ENCODE assay signal across 28 mouse cellular contexts in genomic region chr9:22734954-22735353, GRCm38 (mm10).
DNase-seq lines count a peak whose midpoint lies in the region; ATAC-seq and TF ChIP-seq lines count a peak whose summit lies in the region.
"Had no signal": no experiment of that assay in that cellular context is flagged by ENCODE, and none has a peak within 500 bp of the region (broad histone marks: within the 10 kb centered on the region; RNA-seq: fewer than 3 reads in every experiment).

No protein-coding gene starts in this region.

- no peaks in the 10 kb centered on the region for H3K36me3 ChIP-seq in forebrain, embryonic 13.5 days (ENCODE audit: poor library complexity, severe bottlenecking)
- no peaks in the 10 kb centered on the region for H3K36me3 ChIP-seq in forebrain, embryonic 12.5 days (replicated peaks)
- no peaks in the 10 kb centered on the region for H3K36me3 ChIP-seq in hindbrain, embryonic 13.5 days
- no peaks in the 10 kb centered on the region for H3K36me3 ChIP-seq in hindbrain, embryonic 10.5 days
- no peaks in the 10 kb centered on the region for H3K36me3 ChIP-seq in midbrain, embryonic 12.5 days
- no peaks in the 10 kb centered on the region for H3K36me3 ChIP-seq in midbrain, embryonic 10.5 days
- no peaks in the 10 kb centered on the region for H3K36me3 ChIP-seq in limb, embryonic 14.5 days (ENCODE audit: control insufficient read depth, insufficient read depth, low read length)
- H3K36me3 ChIP-seq: embryonic facial prominence, embryonic 15.5 days; G1E; hindbrain, embryonic 12.5 days; kidney, embryonic 15.5 days; limb, embryonic 12.5 days; liver, embryonic 12.5 days had no signal

- H3K27me3 ChIP-seq in forebrain, embryonic 13.5 days: no peaks in the 10 kb centered on the region
- no peaks in the 10 kb centered on the region for H3K27me3 ChIP-seq in forebrain, embryonic 12.5 days
- H3K27me3 ChIP-seq in hindbrain, embryonic 13.5 days: no peaks in the 10 kb centered on the region
- no peaks in the 10 kb centered on the region for H3K27me3 ChIP-seq in hindbrain, embryonic 10.5 days (ENCODE audit: insufficient read depth, poor library complexity, severe bottlenecking)
- H3K27me3 ChIP-seq in midbrain, embryonic 12.5 days: no peaks in the 10 kb centered on the region
- H3K27me3 ChIP-seq in midbrain, embryonic 10.5 days (ENCODE audit: low read depth, poor library complexity, severe bottlenecking): no peaks in the 10 kb centered on the region
- H3K27me3 ChIP-seq in limb, embryonic 14.5 days (ENCODE audit: control insufficient read depth, insufficient read depth, low read length): no peaks in the 10 kb centered on the region
- H3K27me3 ChIP-seq: embryonic facial prominence, embryonic 15.5 days; hindbrain, embryonic 12.5 days; kidney, embryonic 15.5 days; limb, embryonic 12.5 days; liver, embryonic 12.5 days had no signal

- H3K4me3 ChIP-seq in forebrain, embryonic 13.5 days: no peak overlapping the region
- H3K4me3 ChIP-seq in forebrain, embryonic 12.5 days (replicated peaks): no peak overlapping the region
- no peak overlapping the region for H3K4me3 ChIP-seq in hindbrain, embryonic 13.5 days
- no peak overlapping the region for H3K4me3 ChIP-seq in hindbrain, embryonic 10.5 days
- H3K4me3 ChIP-seq in midbrain, embryonic 12.5 days: no peak overlapping the region
- no peak overlapping the region for H3K4me3 ChIP-seq in midbrain, embryonic 10.5 days
- H3K4me3 ChIP-seq in limb, embryonic 14.5 days (replicated peaks; ENCODE audit: low read length): no peak overlapping the region
- H3K4me3 ChIP-seq: embryonic facial prominence, embryonic 15.5 days; hindbrain, embryonic 12.5 days; kidney, embryonic 15.5 days; limb, embryonic 12.5 days; liver, embryonic 12.5 days had no signal

- WGBS in forebrain, embryonic 13.5 days: 50% methylated on average over 8 of the region's 8 CpGs
- 57% methylated on average over 8 of the region's 8 CpGs for WGBS in forebrain, embryonic 12.5 days
- WGBS in hindbrain, embryonic 13.5 days: 64% methylated on average over 8 of the region's 8 CpGs
- WGBS in hindbrain, embryonic 10.5 days: 79% methylated on average over 8 of the region's 8 CpGs
- WGBS in midbrain, embryonic 12.5 days: 80% methylated on average over 8 of the region's 8 CpGs
- 87% methylated on average over 8 of the region's 8 CpGs for WGBS in midbrain, embryonic 10.5 days
- WGBS in limb, embryonic 14.5 days: 32% methylated on average over 8 of the region's 8 CpGs

- peaks cover 10% of the 10 kb centered on the region for H3K4me1 ChIP-seq in forebrain, embryonic 13.5 days
- H3K4me1 ChIP-seq in forebrain, embryonic 12.5 days: peaks cover 8% of the 10 kb centered on the region
- H3K4me1 ChIP-seq in hindbrain, embryonic 13.5 days (replicated peaks): peaks cover 4% of the 10 kb centered on the region; the same call in 1 of the 2 replicates
- peaks cover 4% of the 10 kb centered on the region for H3K4me1 ChIP-seq in hindbrain, embryonic 10.5 days (replicated peaks)
- 0 out of 2 replicates have a peak, but pooled peaks cover 8% of the 10 kb centered on the region for H3K4me1 ChIP-seq in midbrain, embryonic 12.5 days
- 0 out of 2 replicates have a peak, but pooled peaks cover 2% of the 10 kb centered on the region for H3K4me1 ChIP-seq in midbrain, embryonic 10.5 days
- H3K4me1 ChIP-seq in limb, embryonic 14.5 days (ENCODE audit: control insufficient read depth, insufficient read depth, low read length): no peaks in the 10 kb centered on the region
- H3K4me1 ChIP-seq: embryonic facial prominence, embryonic 15.5 days; kidney, embryonic 15.5 days; liver, embryonic 12.5 days had no signal

- no peak overlapping the region for H3K9ac ChIP-seq in forebrain, embryonic 13.5 days
- H3K9ac ChIP-seq in forebrain, embryonic 12.5 days: no peak overlapping the region
- no peak overlapping the region for H3K9ac ChIP-seq in hindbrain, embryonic 13.5 days
- H3K9ac ChIP-seq in midbrain, embryonic 12.5 days (replicated peaks): no peak overlapping the region
- H3K9ac ChIP-seq in limb, embryonic 14.5 days (ENCODE audit: low read depth, low read length, severe bottlenecking): no peak overlapping the region
- H3K9ac ChIP-seq: embryonic facial prominence, embryonic 15.5 days; hindbrain, embryonic 12.5 days; kidney, embryonic 15.5 days; limb, embryonic 12.5 days; liver, embryonic 12.5 days; liver, postnatal 0 days had no signal

- H3K4me2 ChIP-seq in forebrain, embryonic 13.5 days: peak overlapping the region; percentile 24; the same call in 1 of the 2 replicates
- no peak overlapping the region for H3K4me2 ChIP-seq in forebrain, embryonic 12.5 days
- no peak overlapping the region for H3K4me2 ChIP-seq in hindbrain, embryonic 13.5 days
- no peak overlapping the region for H3K4me2 ChIP-seq in midbrain, embryonic 12.5 days (replicated peaks)
- H3K4me2 ChIP-seq in limb, embryonic 14.5 days (replicated peaks; ENCODE audit: low read depth, low read length, severe bottlenecking): no peak overlapping the region
- H3K4me2 ChIP-seq: embryonic facial prominence, embryonic 15.5 days; hindbrain, embryonic 12.5 days; kidney, embryonic 15.5 days; limb, embryonic 12.5 days; liver, embryonic 12.5 days had no signal

- no peaks in the 10 kb centered on the region for H3K9me3 ChIP-seq in forebrain, embryonic 13.5 days (replicated peaks)
- no peaks in the 10 kb centered on the region for H3K9me3 ChIP-seq in forebrain, embryonic 12.5 days
- H3K9me3 ChIP-seq in hindbrain, embryonic 13.5 days: no peaks in the 10 kb centered on the region
- H3K9me3 ChIP-seq in hindbrain, embryonic 10.5 days: no peaks in the 10 kb centered on the region
- H3K9me3 ChIP-seq in midbrain, embryonic 12.5 days: no peaks in the 10 kb centered on the region
- H3K9me3 ChIP-seq in midbrain, embryonic 10.5 days (replicated peaks): no peaks in the 10 kb centered on the region
- no peaks in the 10 kb centered on the region for H3K9me3 ChIP-seq in limb, embryonic 14.5 days (ENCODE audit: control insufficient read depth, low read length)
- H3K9me3 ChIP-seq: embryonic facial prominence, embryonic 15.5 days; G1E; hindbrain, embryonic 12.5 days; kidney, embryonic 15.5 days; limb, embryonic 12.5 days; liver, embryonic 12.5 days had no signal

- H3K27ac ChIP-seq in forebrain, embryonic 13.5 days: no peak overlapping the region
- no peak overlapping the region for H3K27ac ChIP-seq in forebrain, embryonic 12.5 days
- 0 out of 2 replicates have a peak overlapping the region, but pooled peaks have one; percentile 25 for H3K27ac ChIP-seq in hindbrain, embryonic 13.5 days
- H3K27ac ChIP-seq in hindbrain, embryonic 10.5 days: no peak overlapping the region; the same call in 1 of the 2 replicates
- no peak overlapping the region for H3K27ac ChIP-seq in midbrain, embryonic 12.5 days (replicated peaks)
- no peak overlapping the region for H3K27ac ChIP-seq in midbrain, embryonic 10.5 days (replicated peaks)
- no peak overlapping the region for H3K27ac ChIP-seq in limb, embryonic 14.5 days (replicated peaks; ENCODE audit: low read depth, low read length)
- H3K27ac ChIP-seq: embryonic facial prominence, embryonic 15.5 days; hindbrain, embryonic 12.5 days; kidney, embryonic 15.5 days; limb, embryonic 12.5 days; liver, embryonic 12.5 days; stomach, postnatal 0 days had no signal

- ATAC-seq in forebrain, embryonic 13.5 days: peak; percentile 48; the same call in 1 of the 2 replicates
- ATAC-seq in forebrain, embryonic 12.5 days (ENCODE audit: low FRiP score): no peak
- ATAC-seq in hindbrain, embryonic 13.5 days (ENCODE audit: low FRiP score): no peak
- peak; percentile 69; the same call in 1 of the 2 replicates for ATAC-seq in midbrain, embryonic 12.5 days (ENCODE audit: low FRiP score, low read depth)
- ATAC-seq in limb, embryonic 14.5 days (ENCODE audit: low FRiP score, low read depth): no peak
- no peak for ATAC-seq in monocyte, adult 5-6 weeks (replicated peaks; ENCODE audit: insufficient number of reproducible peaks, low FRiP score, low TSS enrichment, poor library complexity, severe bottlenecking)
- ATAC-seq: liver, embryonic 12.5 days; liver, postnatal 0 days had no signal

- no peak for TF ChIP-seq POLR2A in limb, embryonic 14.5 days (IDR thresholded peaks at IDR 0.05; ENCODE audit: borderline replicate concordance, extremely low read depth, insufficient read depth, insufficient read length)

- DNase-seq in hindbrain, embryonic 10.5 days (ENCODE audit: low spot score): no peak
- DNase-seq in midbrain, embryonic 10.5 days (ENCODE audit: low spot score): no peak
- DNase-seq in limb, embryonic 14.5 days (ENCODE audit: low spot score): peak; percentile 24
- DNase-seq: adrenal gland, adult 8-10 months; cerebellum, adult 11 months; cerebellum, adult 9-11 months; embryo, embryonic 11 days; gastrocnemius, postnatal 14 days; heart, postnatal 14 days; kidney, adult 18-20 months; kidney, postnatal 25 days; liver, postnatal 0 days; lung, postnatal 36 days; right cerebral cortex, postnatal 4 days; thymus, adult 18-20 months; thymus, postnatal 25 days had no signal

Comparison
In these comparisons a context has a peak if more than half of its experiments do, and no peak if none do; other contexts are left out.
1. ATAC-seq: peak in forebrain, embryonic 13.5 days (single experiment) and midbrain, embryonic 12.5 days (single experiment); none in forebrain, embryonic 12.5 days (single experiment), hindbrain, embryonic 13.5 days (single experiment), limb, embryonic 14.5 days (single experiment) and monocyte, adult 5-6 weeks (single experiment).